Comparison of ENCODE assay signal across 17 mouse cellular contexts in the genomic region with DNA sequence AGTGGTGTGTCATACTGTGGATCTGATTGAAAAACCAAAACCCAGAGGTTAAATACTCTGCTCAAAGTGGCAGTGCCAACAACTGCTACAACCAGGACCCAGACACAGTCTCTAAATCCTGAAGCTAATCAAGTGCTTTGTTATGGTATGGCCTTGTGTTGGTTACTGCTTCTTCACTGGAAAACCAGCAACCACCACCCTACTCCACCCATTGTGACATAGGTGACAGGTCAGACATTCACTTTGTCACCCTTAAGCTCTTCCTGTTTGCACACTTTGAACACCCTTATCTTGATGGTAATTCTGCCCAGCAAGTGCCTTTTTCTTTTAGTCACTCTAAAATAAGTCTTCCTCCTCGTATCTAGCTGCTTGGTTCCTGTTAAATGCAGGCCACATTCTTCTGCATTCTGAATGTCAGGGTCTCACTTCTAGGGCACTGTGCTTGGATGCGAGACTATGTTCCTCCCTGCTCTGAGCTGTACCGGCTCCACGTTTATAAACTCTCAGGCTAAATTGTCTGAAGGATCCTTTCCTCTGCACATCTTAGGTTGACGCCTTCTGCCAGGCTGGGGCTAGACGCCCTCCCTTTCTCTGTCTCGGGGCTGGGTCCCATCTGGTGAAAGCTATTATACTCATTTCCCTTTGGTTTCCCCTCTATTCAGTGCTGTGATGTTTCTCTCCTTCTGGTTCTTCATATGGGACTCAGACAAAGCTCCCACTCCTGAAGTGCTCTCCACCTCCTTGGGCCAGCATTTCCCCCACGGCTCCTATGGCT. TPM values are rescaled to one million over a fixed set of nuclear protein-coding genes. Genes with fewer than 3 reads are reported as not detected.
DNase-seq lines count a peak whose midpoint lies in the region; ATAC-seq lines count a peak whose summit lies in the region.
"Had no signal": no experiment of that assay in that cellular context is flagged by ENCODE, and none has a peak within 500 bp of the region (broad histone marks: within the 10 kb centered on the region; RNA-seq: fewer than 3 reads in every experiment).

No protein-coding gene starts in this region.

- H3K4me2 ChIP-seq in hindbrain, embryonic 11.5 days (replicated peaks; ENCODE audit: low read depth, low read length): no peak overlapping the region
- H3K4me2 ChIP-seq in hindbrain, embryonic 13.5 days: no peak overlapping the region
- no peak overlapping the region for H3K4me2 ChIP-seq in forebrain, embryonic 14.5 days (ENCODE audit: low read length)
- H3K4me2 ChIP-seq: embryonic facial prominence, embryonic 12.5 days; heart, embryonic 11.5 days; hindbrain, embryonic 15.5 days; kidney, embryonic 15.5 days; liver, embryonic 11.5 days had no signal

- no peak overlapping the region for H3K9ac ChIP-seq in hindbrain, embryonic 11.5 days (ENCODE audit: low read depth, low read length)
- no peak overlapping the region for H3K9ac ChIP-seq in hindbrain, embryonic 13.5 days
- no peak overlapping the region for H3K9ac ChIP-seq in forebrain, embryonic 14.5 days (ENCODE audit: low read length)
- H3K9ac ChIP-seq: embryonic facial prominence, embryonic 12.5 days; hindbrain, embryonic 15.5 days; kidney, embryonic 15.5 days had no signal

- H3K27me3 ChIP-seq in hindbrain, embryonic 11.5 days (ENCODE audit: control insufficient read depth, insufficient read depth, low read length): no peaks in the 10 kb centered on the region
- no peaks in the 10 kb centered on the region for H3K27me3 ChIP-seq in hindbrain, embryonic 13.5 days
- no peaks in the 10 kb centered on the region for H3K27me3 ChIP-seq in forebrain, embryonic 14.5 days (replicated peaks; ENCODE audit: control insufficient read depth, insufficient read depth, low read length)
- H3K27me3 ChIP-seq: CH12.LX; embryonic facial prominence, embryonic 12.5 days; hindbrain, embryonic 15.5 days; kidney, embryonic 15.5 days had no signal

- H3K27ac ChIP-seq in hindbrain, embryonic 11.5 days (ENCODE audit: low read depth, low read length): no peak overlapping the region
- no peak overlapping the region for H3K27ac ChIP-seq in hindbrain, embryonic 13.5 days
- no peak overlapping the region for H3K27ac ChIP-seq in forebrain, embryonic 14.5 days (ENCODE audit: low read depth, low read length)
- H3K27ac ChIP-seq: embryonic facial prominence, embryonic 12.5 days; hindbrain, embryonic 15.5 days; kidney, embryonic 15.5 days had no signal

- no peaks in the 10 kb centered on the region for H3K4me1 ChIP-seq in hindbrain, embryonic 11.5 days (replicated peaks; ENCODE audit: control insufficient read depth, insufficient read depth, low read length)
- no peaks in the 10 kb centered on the region for H3K4me1 ChIP-seq in hindbrain, embryonic 13.5 days (replicated peaks)
- H3K4me1 ChIP-seq in forebrain, embryonic 14.5 days (ENCODE audit: control insufficient read depth, insufficient read depth, low read length): no peaks in the 10 kb centered on the region
- H3K4me1 ChIP-seq: embryonic facial prominence, embryonic 12.5 days; hindbrain, embryonic 15.5 days; kidney, embryonic 15.5 days had no signal

- no peak overlapping the region for H3K4me3 ChIP-seq in hindbrain, embryonic 11.5 days (ENCODE audit: low read depth, low read length)
- no peak overlapping the region for H3K4me3 ChIP-seq in hindbrain, embryonic 13.5 days
- H3K4me3 ChIP-seq in forebrain, embryonic 14.5 days (ENCODE audit: low read depth, low read length): no peak overlapping the region
- H3K4me3 ChIP-seq: embryonic facial prominence, embryonic 12.5 days; hindbrain, embryonic 15.5 days; kidney, embryonic 15.5 days had no signal

- DNase-seq in hindbrain, embryonic 11.5 days (ENCODE audit: low spot score): no peak
- peak; percentile 83 for DNase-seq in CD4-positive, CD25-positive, alpha-beta regulatory T cell, adult 2 months (ENCODE audit: low read depth, low spot score)
- DNase-seq in forebrain, embryonic 14.5 days (ENCODE audit: low spot score): peak; percentile 46
- peak; percentile 82 for DNase-seq in naive thymus-derived CD4-positive, alpha-beta T cell, adult 2 months (ENCODE audit: low read depth)
- DNase-seq in embryo, embryonic 10 days (ENCODE audit: low spot score): no peak
- DNase-seq in kidney, postnatal 10 days: no peak
- DNase-seq: cerebellum, adult 2 months had no signal

- no peaks in the 10 kb centered on the region for H3K9me3 ChIP-seq in hindbrain, embryonic 11.5 days (ENCODE audit: control insufficient read depth, low read length)
- H3K9me3 ChIP-seq in hindbrain, embryonic 13.5 days: no peaks in the 10 kb centered on the region
- no peaks in the 10 kb centered on the region for H3K9me3 ChIP-seq in forebrain, embryonic 14.5 days (replicated peaks; ENCODE audit: control insufficient read depth, low read length)
- H3K9me3 ChIP-seq: embryonic facial prominence, embryonic 12.5 days; hindbrain, embryonic 15.5 days; kidney, embryonic 15.5 days had no signal

- 66% methylated on average over 8 of the region's 8 CpGs for WGBS in hindbrain, embryonic 11.5 days
- WGBS in hindbrain, embryonic 13.5 days: 55% methylated on average over 8 of the region's 8 CpGs
- WGBS in forebrain, embryonic 14.5 days: 60% methylated on average over 8 of the region's 8 CpGs

- ATAC-seq in hindbrain, embryonic 11.5 days (ENCODE audit: low FRiP score): peak; percentile 38; the same call in 1 of the 2 replicates
- no peak for ATAC-seq in hindbrain, embryonic 13.5 days (ENCODE audit: low FRiP score)
- ATAC-seq in forebrain, embryonic 14.5 days: peak; percentile 77; the same call in 1 of the 2 replicates
- no peak for ATAC-seq in frontal cortex, adult (ENCODE audit: low TSS enrichment)
- ATAC-seq: lung, postnatal 0 days had no signal

- no peaks in the 10 kb centered on the region for H3K36me3 ChIP-seq in hindbrain, embryonic 11.5 days (ENCODE audit: control insufficient read depth, insufficient read depth, low read length)
- H3K36me3 ChIP-seq in hindbrain, embryonic 13.5 days: no peaks in the 10 kb centered on the region
- no peaks in the 10 kb centered on the region for H3K36me3 ChIP-seq in forebrain, embryonic 14.5 days (ENCODE audit: control insufficient read depth, insufficient read depth, low read length)
- H3K36me3 ChIP-seq: embryonic facial prominence, embryonic 12.5 days; hindbrain, embryonic 15.5 days; kidney, embryonic 15.5 days had no signal

RNA-seq across cellular contexts. Expression of a gene that starts 30.8 kb away (rescaled TPM):
- 0.10 TPM in 1 of 2 replicates, not detected in the other for polyA plus RNA-seq in hindbrain, embryonic 11.5 days (2014; fragmentation: Nextera tagmentation; extraction: Ambion mirVana)
- not detected in 2 replicates for polyA plus RNA-seq in hindbrain, embryonic 13.5 days (2015; fragmentation: Nextera tagmentation; extraction: Ambion mirVana)
- not detected in 2 replicates for polyA plus RNA-seq in forebrain, embryonic 14.5 days (2014; fragmentation: Nextera tagmentation; extraction: Ambion mirVana)
- polyA plus RNA-seq: cerebellum, adult 2 months; heart, embryonic 11.5 days; hindbrain, embryonic 15.5 days; liver, embryonic 11.5 days; small intestine, adult 2 months had no signal

Comparison
In these comparisons a context has a peak if more than half of its experiments do, and no peak if none do; other contexts are left out.
1. ATAC-seq: peak in hindbrain, embryonic 11.5 days (single experiment) and forebrain, embryonic 14.5 days (single experiment); none in hindbrain, embryonic 13.5 days (single experiment) and frontal cortex, adult (single experiment).
2. DNase-seq: peak in CD4-positive, CD25-positive, alpha-beta regulatory T cell, adult 2 months (single experiment), forebrain, embryonic 14.5 days (single experiment) and naive thymus-derived CD4-positive, alpha-beta T cell, adult 2 months (single experiment); none in hindbrain, embryonic 11.5 days (single experiment), embryo, embryonic 10 days (single experiment) and kidney, postnatal 10 days (single experiment).